Mouse (Mus musculus) stomach, postnatal 0 days (tissue): ENCODE data around the gene BB287469.
"Not testable (repeated sequence)": the region's sequence is repeated elsewhere in the genome, so short reads cannot be mapped to it uniquely, and the experiment has no call there.

ENCODE experiments used
- CTCF ChIP-seq: IDR thresholded peaks from 2 replicates; pipeline ENCODE4 v1.5.1; 2016; ENCODE audit warnings: antibody characterized with exemption, low read depth, mild to moderate bottlenecking, moderate library complexity
- EP300 ChIP-seq: optimal IDR thresholded peaks from 2 replicates; pipeline ENCODE3; 2016; ENCODE audit warnings: antibody characterized with exemption

GRCm38 (mm10) chr12:87856067-87856466 lies 39.7 kb downstream of the BB287469 start:
- not testable (repeated sequence) for TF ChIP-seq CTCF, EP300
